Mouse (Mus musculus) central nervous system, embryonic 18 days (tissue): ENCODE measurements around the gene Gm10100. TPM values are rescaled to one million over a fixed set of nuclear protein-coding genes. Genes with fewer than 3 reads are reported as not detected.

Experiments used
- polyA plus RNA-seq: library from polyadenylated mRNA; depleted of rRNA; stranded (reverse); fragments of >200 nt; gene quantifications from 2 replicates; pipeline ENCODE4 v1.2.3, GENCODE M21; 2012; rRNA removed

The Gm10100 gene
- polyA plus RNA-seq, result not detected in 2 replicates

GRCm38 (mm10) chr10:77726186-77726585 lies at the start of gene Gm10100:
Gene Gm10100, plus strand, starts transcription at chr10:77726486.

GRCm38 (mm10) chr10:77685895-77686664 lies 40.2 kb upstream of the Gm10100 start, which contains the start of gene Tspear:
Gene Tspear, plus strand, starts transcription at chr10:77686569.

GRCm38 (mm10) chr10:77690356-77690807 lies 35.9 kb upstream of the Gm10100 start, which contains the start of gene Gm19402:
Gene Gm19402, minus strand, starts transcription at chr10:77690757.

GRCm38 (mm10) chr10:77697133-77697532 lies 29.2 kb upstream of the Gm10100 start, which contains the start of gene Gm9508:
Gene Gm9508, minus strand, starts transcription at chr10:77697233.

GRCm38 (mm10) chr10:77706326-77706725 lies 20.0 kb upstream of the Gm10100 start, which contains the start of gene Gm10272:
Gene Gm10272, plus strand, starts transcription at chr10:77706626.

GRCm38 (mm10) chr10:77711157-77711556 lies 15.1 kb upstream of the Gm10100 start, which contains the start of gene Gm10024:
Gene Gm10024, plus strand, starts transcription at chr10:77711457.

GRCm38 (mm10) chr10:77715507-77715906 lies 10.8 kb upstream of the Gm10100 start, which contains the start of gene Gm10142:
Gene Gm10142, plus strand, starts transcription at chr10:77715807.

GRCm38 (mm10) chr10:77720299-77720698 lies 6.0 kb upstream of the Gm10100 start, which contains the start of gene Krtap12-1:
Gene Krtap12-1, plus strand, starts transcription at chr10:77720599.

GRCm38 (mm10) chr10:77741924-77742688 lies 15.8 kb downstream of the Gm10100 start, which contains the start of gene Gm18596:
Gene Gm18596, minus strand, starts transcription at chr10:77742638.

GRCm38 (mm10) chr10:77751254-77751653 lies 25.0 kb downstream of the Gm10100 start, which contains the start of gene Gm9736:
Gene Gm9736, minus strand, starts transcription at chr10:77751354.

GRCm38 (mm10) chr10:77759582-77759981 lies 33.3 kb downstream of the Gm10100 start, which contains the start of gene Gm3233:
Gene Gm3233, minus strand, starts transcription at chr10:77759682.

GRCm38 (mm10) chr10:77771225-77771624 lies 44.9 kb downstream of the Gm10100 start, which contains the start of gene Gm3238:
Gene Gm3238, minus strand, starts transcription at chr10:77771325.

Other genes with a start within 250 kb of the Gm10100 start
- gene Fam207a, start 210.7 kb upstream of the Gm10100 start, polyA plus RNA-seq, result 36.0 and 38.3 TPM in 2 replicates
- 0.95 and 0.98 TPM in 2 replicates for gene Itgb2, start 196.2 kb upstream of the Gm10100 start, polyA plus RNA-seq
- gene Pttg1ip, start 144.8 kb upstream of the Gm10100 start, polyA plus RNA-seq, result 75.2 and 76.7 TPM in 2 replicates
- gene Sumo3, start 120.4 kb upstream of the Gm10100 start, polyA plus RNA-seq, result 432 and 449 TPM in 2 replicates
- gene Gm49325, start 120.3 kb upstream of the Gm10100 start, polyA plus RNA-seq, result 42.7 TPM in 1 of 2 replicates, not detected in the other
- 46.0 and 46.8 TPM in 2 replicates for gene Ube2g2, start 104.2 kb upstream of the Gm10100 start, polyA plus RNA-seq
- 0.92 and 1.3 TPM in 2 replicates for gene Tspear, start 39.9 kb upstream of the Gm10100 start, polyA plus RNA-seq
- gene Gm19402, start 35.7 kb upstream of the Gm10100 start, polyA plus RNA-seq, result not detected in 2 replicates
- not detected in 2 replicates for gene Gm9508, start 29.3 kb upstream of the Gm10100 start, polyA plus RNA-seq
- not detected in 2 replicates for gene Gm10272, start 19.9 kb upstream of the Gm10100 start, polyA plus RNA-seq
- not detected in 2 replicates for gene Gm10024, start 15.0 kb upstream of the Gm10100 start, polyA plus RNA-seq
- not detected in 2 replicates for gene Gm10142, start 10.7 kb upstream of the Gm10100 start, polyA plus RNA-seq
- not detected in 2 replicates for gene Krtap12-1, start 5.9 kb upstream of the Gm10100 start, polyA plus RNA-seq
- gene Gm18596, start 16.2 kb downstream of the Gm10100 start, polyA plus RNA-seq, result not detected in 2 replicates
- gene Gm9736, start 24.9 kb downstream of the Gm10100 start, polyA plus RNA-seq, result not detected in 2 replicates
- gene Gm3233, start 33.2 kb downstream of the Gm10100 start, polyA plus RNA-seq, result not detected in 2 replicates
- not detected in 2 replicates for gene Gm3238, start 44.8 kb downstream of the Gm10100 start, polyA plus RNA-seq
- not detected in 2 replicates for gene Gm7138, start 50.5 kb downstream of the Gm10100 start, polyA plus RNA-seq
- gene Gm3250, start 56.1 kb downstream of the Gm10100 start, polyA plus RNA-seq, result not detected in 2 replicates
- not detected in 2 replicates for gene Gm7137, start 61.7 kb downstream of the Gm10100 start, polyA plus RNA-seq
- gene Gm9639, start 68.6 kb downstream of the Gm10100 start, polyA plus RNA-seq, result not detected in 2 replicates
- gene Gm19668, start 72.6 kb downstream of the Gm10100 start, polyA plus RNA-seq, result not detected in 2 replicates
- gene Gm9507, start 85.4 kb downstream of the Gm10100 start, polyA plus RNA-seq, result 0.09 TPM in 1 of 2 replicates, not detected in the other
- gene Gm2696, start 88.2 kb downstream of the Gm10100 start, polyA plus RNA-seq, result not detected in 2 replicates
- not detected in 2 replicates for gene Krtap10-4, start 100.6 kb downstream of the Gm10100 start, polyA plus RNA-seq
- not detected in 2 replicates for gene Krtap10-10, start 109.5 kb downstream of the Gm10100 start, polyA plus RNA-seq
- not detected in 2 replicates for gene Gm36176, start 120.3 kb downstream of the Gm10100 start, polyA plus RNA-seq
- gene Gm10318, start 126.4 kb downstream of the Gm10100 start, polyA plus RNA-seq, result not detected in 2 replicates
- gene Gm3285, start 135.5 kb downstream of the Gm10100 start, polyA plus RNA-seq, result not detected in 2 replicates
- gene Lrrc3, start 176.1 kb downstream of the Gm10100 start, polyA plus RNA-seq, result 19.3 and 20.3 TPM in 2 replicates
- 12.8 and 13.4 TPM in 2 replicates for gene Trpm2, start 244.1 kb downstream of the Gm10100 start, polyA plus RNA-seq